Mouse (Mus musculus) brain, embryonic 14.5 days (tissue): ENCODE data around the gene Bend5. TPM values are rescaled to one million over a fixed set of nuclear protein-coding genes. Genes with fewer than 3 reads are reported as not detected.
A peak's percentile ranks its signal among the peaks of the same experiment; 100 is the strongest.

Experiments
- DNase-seq: peaks from one replicate; pipeline ENCODE4 v3.0.0-alpha.2; 2011; ENCODE audit warnings: low read depth
- CTCF ChIP-seq: fragments of 200-500 bp; IDR thresholded peaks from 2 replicates; pipeline ENCODE4 v1.5.1; 2012; ENCODE audit warnings: inconsistent platforms, mild to moderate bottlenecking, moderate library complexity, borderline replicate concordance; ENCODE audit not compliant: insufficient read depth, insufficient read length; ENCODE audit errors: extremely low read depth
- POLR2A ChIP-seq: fragments of 200-500 bp; IDR thresholded peaks from 2 replicates; pipeline ENCODE4 v1.6.1; 2012; ENCODE audit warnings: mild to moderate bottlenecking, inconsistent platforms, borderline replicate concordance; ENCODE audit not compliant: poor library complexity, insufficient read depth, insufficient read length, severe bottlenecking; ENCODE audit errors: extremely low read depth
- polyA plus RNA-seq: library from polyadenylated mRNA; depleted of rRNA; stranded (reverse); fragments of >200 nt; gene quantifications from 2 replicates; pipeline ENCODE4 v1.2.3, GENCODE M21; 2012

Gene Bend5
- polyA plus RNA-seq, 1 experiment = 53.1 TPM

DNA sequence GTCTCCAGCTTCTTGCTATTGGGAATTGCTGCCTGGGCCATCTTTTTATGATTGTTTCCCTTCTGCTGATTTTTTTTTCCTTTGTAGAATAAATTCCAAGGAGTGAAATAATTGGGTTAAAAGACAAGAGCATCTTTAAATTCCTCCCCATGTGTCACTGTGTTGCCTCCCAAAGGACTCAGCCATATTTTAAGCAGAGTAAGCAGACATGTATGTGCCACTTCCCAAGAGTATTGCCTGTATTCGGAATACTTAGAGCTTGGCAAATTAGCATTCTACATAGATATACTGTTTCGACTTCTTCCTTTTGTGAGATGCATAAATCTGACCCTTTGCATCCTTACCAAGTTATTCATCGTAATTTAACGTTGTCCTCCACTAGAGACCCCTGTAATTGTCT, 53.0 kb downstream of the Bend5 start:
- no peak for DNase-seq

DNA sequence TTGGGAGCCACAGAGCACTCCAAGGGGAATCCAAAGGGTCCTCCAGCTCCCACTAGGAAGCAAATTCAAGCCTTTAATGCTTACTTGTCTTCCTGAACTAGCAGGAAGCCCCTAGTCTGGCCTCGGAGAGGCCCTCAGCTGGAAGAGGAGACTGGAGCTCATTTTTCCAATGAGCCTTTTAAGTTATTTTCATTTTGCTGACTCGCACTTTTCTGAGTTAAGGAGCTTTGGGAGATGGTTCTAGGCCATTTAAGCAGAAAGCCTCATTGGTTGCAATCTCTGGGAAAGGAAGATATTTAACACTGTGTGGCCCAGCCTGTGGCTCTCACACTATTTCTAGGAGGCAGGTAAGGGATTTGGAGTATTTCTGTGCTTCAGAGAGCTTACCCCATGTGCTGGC, 55.0 kb downstream of the Bend5 start:
- TF ChIP-seq CTCF = no peak
- TF ChIP-seq POLR2A = no peak
- DNase-seq = no peak

More for the DNA sequence above, 53.0 kb downstream of the Bend5 start:
- TF ChIP-seq CTCF (no peak), POLR2A (no peak)

DNA sequence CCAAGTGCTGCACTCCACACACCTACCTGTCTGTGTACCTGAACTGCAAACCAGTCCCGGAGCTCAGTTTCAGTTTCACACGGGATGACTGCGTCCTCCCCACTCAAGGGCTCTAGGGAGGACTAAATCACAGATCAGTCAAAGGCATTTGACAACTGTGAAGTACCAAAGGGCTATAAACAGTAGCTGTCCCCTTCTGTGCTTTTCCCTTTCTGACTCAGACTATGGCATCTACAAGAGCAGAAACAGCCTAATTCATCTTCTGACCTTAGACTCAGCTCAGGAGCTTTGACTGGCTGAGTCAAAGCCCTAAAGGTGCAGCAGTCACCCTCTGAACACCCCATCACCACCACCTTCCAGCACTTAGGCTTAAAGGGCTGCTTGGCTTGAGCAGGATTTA, 56.9 kb downstream of the Bend5 start:
- DNase-seq = no peak
- no peak for TF ChIP-seq POLR2A
- TF ChIP-seq CTCF = no peak

DNA sequence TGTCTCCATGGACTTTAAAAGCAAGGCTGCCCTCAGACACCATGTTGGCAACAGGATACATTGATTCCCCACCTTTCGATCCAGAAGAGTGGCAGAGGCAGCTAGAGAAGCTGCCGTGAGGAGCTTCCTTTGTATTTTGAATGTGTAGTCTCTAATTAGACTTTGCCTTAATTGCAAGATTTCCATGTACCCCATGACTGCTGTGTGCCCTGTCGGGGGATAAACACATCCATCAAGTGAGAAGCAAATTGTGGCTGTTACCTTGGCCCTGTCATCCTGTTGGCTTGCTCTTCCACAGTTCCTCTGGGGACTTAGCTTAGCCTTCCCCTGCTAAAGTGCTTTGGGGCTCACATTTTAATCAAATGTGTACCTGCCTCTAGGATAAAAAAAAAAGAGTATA, 57.7 kb downstream of the Bend5 start:
- DNase-seq = peak; percentile 80
- no peak for TF ChIP-seq CTCF
- TF ChIP-seq POLR2A = no peak

DNA sequence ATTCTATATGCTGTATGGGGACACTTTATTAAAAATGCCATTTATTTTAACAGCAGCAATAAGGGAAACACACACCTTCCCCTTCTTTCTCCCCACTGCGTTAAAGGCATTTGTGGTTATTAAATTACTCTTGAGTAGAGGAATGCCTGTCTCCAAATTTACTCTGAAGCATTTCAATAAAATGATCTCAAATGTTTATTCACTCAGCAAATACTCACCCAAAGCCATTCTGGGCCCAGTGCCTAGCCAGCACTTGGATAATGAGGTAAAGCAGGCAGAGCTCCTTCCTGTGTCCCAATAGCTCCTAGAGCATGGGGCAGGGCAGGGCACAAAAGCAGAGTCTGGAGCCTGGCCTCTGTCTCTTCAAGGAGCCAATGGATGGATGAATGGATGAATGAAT, 58.2 kb downstream of the Bend5 start:
- DNase-seq = peak; percentile 69
- TF ChIP-seq POLR2A = no peak
- TF ChIP-seq CTCF = no peak

DNA sequence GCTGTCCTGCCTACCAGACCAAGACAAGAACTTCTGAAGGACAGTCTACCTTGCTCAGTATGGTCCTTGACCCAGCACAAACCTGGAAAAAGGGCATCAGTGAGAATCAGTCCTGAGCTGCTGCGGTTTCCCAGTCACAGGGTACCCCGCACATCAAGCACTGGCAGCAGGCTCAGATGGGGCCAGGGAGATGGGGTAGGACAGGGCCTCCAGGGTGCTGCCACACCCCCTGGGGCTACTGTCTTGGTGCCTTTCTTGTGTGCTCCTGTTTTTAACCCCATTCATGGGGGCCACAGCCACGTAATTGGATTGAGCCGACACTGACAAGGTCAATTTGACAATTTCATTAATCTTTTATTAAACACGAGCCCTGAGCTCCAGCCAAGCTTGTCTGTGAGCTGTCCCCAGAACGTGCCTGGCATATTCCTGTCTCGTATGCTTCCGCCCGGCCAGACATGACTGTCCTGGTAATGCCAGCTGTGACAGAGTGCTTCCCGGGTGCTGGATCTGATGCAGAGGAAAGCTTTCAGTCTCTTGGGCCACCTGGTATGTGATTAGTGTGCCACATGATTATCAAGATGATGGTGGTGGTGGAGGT, 60.7 kb downstream of the Bend5 start:
- DNase-seq = peak; percentile 83
- no peak for TF ChIP-seq POLR2A

DNA sequence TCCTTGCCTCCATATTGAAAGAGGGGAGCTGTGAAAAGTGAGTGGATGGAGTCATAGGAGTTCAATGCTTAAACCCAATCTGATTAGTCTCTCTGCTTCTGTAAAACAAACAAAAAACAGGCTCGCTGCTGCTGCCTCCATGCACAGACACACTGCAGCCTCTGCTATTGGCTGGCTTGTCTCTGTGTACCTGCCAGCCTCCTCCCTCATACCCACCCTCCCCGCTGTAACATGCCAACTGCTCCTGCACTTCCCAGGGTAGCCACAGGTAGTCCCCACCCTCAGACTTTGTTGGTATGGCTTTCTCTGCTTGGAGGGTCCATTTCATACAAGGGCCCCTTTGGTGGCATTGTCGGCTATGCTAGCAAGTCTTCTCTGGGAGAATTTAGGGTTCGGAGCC, 62.7 kb downstream of the Bend5 start:
- TF ChIP-seq CTCF = 0 out of 2 replicates have a peak, but pooled peaks have one; percentile 1
- TF ChIP-seq POLR2A = no peak
- no peak for DNase-seq

DNA sequence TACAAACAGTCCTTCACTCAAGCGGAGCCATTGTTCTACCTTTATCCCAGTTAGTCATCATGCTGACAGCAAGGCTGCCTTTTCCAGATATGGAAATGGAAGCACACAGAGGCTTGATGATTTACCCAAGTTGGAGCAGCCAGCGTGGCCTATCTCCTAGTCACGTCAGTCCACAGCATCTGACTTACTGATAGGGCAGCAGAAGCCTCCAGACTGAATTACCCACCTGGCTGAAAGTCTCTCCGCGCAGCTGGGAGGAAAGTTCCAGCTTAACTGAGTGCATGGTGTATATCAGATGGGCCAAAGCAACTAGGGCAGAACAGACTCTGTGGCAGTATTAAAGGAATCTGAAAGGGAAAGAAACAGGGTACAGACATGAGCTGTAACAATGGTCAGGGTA, 68.7 kb downstream of the Bend5 start:
- TF ChIP-seq POLR2A (no peak), CTCF (no peak)

DNA sequence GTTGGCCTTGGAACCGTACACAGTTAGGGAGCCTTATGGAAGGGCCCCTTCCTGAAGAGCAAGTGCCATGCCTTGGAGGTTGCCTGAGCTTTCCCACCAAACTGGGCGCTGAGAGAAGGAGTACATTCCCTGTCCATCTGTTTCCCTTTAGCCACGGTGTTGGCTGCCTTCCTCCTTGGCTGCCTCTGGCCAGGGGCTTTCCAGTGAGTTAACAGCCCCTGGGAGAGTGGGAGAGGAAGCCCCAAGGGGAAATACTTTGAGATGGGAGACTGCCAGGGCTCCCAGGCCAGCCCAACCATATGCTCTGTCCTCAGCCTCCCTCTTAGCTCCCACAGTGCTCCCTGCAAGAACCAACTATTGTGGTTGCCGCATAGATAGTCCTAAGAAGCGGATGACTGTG, 70.4 kb downstream of the Bend5 start:
- DNase-seq = peak; percentile 37
- TF ChIP-seq CTCF (no peak), POLR2A (no peak)

More for the DNA sequence above, 68.7 kb downstream of the Bend5 start:
- no peak for DNase-seq

DNA sequence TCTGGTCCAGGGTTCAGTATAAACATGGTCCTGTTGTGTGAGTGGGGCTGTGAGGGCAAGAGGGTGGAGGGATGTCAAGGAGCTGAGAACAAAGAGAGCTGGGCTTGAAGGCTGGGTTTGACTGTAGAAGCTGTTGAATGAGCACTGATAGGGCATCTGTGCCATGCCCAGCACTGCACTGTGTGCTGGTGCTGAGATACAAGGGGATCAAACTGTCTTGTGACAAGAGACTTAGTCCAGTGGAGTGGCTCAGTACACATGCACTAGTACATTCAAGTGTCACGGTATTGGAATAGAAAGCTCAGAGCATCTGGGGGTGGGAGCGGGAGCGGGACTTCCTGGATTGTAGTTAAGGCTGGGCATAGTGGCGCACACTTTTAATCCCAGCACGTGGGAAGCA, 71.4 kb downstream of the Bend5 start:
- TF ChIP-seq CTCF (no peak), POLR2A (no peak)
- DNase-seq = no peak

DNA sequence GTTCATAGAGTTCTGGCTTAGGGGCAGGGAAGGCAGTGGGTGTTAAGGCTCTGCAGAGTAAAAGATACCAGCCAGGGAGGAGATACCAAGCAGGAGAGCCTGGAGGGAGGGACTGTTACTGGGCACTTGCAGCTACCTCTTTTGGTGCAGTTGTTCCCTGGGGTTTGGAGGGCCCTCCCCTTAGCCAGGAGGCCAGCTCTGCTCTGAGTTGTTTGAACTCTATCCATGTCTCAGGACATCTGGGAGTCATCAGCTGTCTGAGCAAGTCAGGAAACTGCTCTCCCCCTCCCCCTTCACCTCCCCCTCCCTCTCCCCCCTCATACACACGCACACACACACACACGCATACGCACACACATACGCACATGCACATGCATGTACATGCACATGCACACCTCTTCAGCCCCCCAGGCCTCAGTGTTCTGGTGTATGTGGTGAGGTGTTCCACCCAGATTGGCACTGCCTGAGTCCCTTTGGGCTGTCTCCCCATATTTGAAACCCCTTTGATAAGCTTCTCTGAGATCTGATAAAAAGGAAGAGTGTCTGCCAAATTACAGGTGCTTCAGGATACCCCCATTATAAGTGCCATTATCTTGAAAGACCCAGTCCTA, 72.5 kb downstream of the Bend5 start:
- TF ChIP-seq CTCF = no peak
- no peak for TF ChIP-seq POLR2A
- no peak for DNase-seq

DNA sequence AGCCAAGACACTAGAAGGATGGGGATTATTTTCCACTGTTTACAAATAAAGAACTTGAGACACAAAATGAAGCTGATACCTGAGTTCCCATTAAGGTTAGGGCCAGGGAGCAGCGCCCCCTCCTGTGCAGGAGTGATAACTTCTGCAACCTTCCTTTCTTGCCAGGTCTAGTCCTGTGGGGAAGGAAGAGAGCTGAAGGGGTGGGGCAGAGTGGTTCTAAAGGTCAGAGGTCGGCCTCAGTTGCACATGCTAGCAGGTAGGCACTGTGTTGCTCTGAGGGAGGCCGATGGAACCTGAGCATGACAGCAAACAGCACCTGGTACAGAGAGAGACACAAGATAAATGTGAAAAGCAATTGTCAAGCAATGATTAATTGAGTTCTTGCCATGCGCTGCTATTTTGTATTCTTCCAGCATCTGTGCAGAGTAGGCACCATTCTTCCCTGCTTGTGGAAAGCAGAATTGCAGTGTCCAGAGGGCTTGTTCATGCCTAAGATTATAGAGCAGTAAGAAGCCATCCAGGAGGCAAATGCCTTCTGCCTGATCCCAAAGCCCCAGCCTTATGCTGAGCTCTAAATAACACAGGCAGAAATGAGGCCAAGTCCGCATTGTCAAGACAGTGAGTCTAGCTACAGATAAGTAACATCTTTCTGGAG, 79.1 kb downstream of the Bend5 start:
- no peak for DNase-seq
- no peak for TF ChIP-seq POLR2A
- peak; percentile 36; the same call in 1 of the 2 replicates for TF ChIP-seq CTCF
